17 mouse cellular contexts compared by ENCODE assay signal in the genomic region with DNA sequence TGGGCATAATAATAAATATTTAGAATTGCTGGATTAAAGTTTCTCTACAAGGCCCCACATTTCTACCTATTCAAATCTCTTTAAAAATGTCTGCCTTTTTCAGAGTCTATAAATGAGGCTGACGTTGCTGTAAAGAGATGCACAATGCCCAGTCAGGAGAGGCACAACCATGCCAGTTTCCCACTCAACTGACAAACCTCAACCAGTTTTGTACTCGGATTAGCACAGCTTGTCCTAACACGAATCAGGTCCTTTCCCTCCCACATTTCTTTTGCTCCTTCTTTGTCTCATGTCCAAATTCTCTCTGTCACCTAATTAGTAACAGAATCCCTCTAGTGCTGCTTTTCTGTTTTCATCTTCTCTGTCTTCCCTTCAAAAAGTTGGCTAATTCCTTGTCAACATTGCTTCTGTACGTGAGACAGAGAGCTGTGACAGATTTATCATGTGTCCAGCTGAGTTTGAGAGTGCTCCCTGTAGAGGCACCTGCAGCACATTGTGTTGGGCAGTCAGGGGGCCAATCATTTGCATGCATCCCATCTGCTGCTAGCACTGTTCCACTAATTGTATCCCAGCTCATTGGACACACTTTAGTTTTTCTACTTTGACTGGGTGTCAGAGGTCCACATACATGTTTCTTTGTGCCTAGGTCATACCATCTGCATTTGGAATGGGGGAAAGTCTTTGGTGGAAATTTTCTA.
DNase-seq lines count a peak whose midpoint lies in the region; ATAC-seq lines count a peak whose summit lies in the region.
"Had no signal": no experiment of that assay in that cellular context is flagged by ENCODE, and none has a peak within 500 bp of the region (broad histone marks: within the 10 kb centered on the region; RNA-seq: fewer than 3 reads in every experiment).

No protein-coding gene starts in this region.

- no peak overlapping the region for H3K4me3 ChIP-seq in hindbrain, embryonic 10.5 days
- no peak overlapping the region for H3K4me3 ChIP-seq in midbrain, embryonic 14.5 days (replicated peaks; ENCODE audit: low read depth, low read length)
- H3K4me3 ChIP-seq: heart, embryonic 15.5 days; stomach, embryonic 15.5 days had no signal

- H3K4me1 ChIP-seq in hindbrain, embryonic 10.5 days (replicated peaks): no peaks in the 10 kb centered on the region
- H3K4me1 ChIP-seq in midbrain, embryonic 14.5 days (ENCODE audit: control insufficient read depth, insufficient read depth, low read length): no peaks in the 10 kb centered on the region
- H3K4me1 ChIP-seq: heart, embryonic 15.5 days; stomach, embryonic 15.5 days had no signal

- no peaks in the 10 kb centered on the region for H3K36me3 ChIP-seq in hindbrain, embryonic 10.5 days
- H3K36me3 ChIP-seq in midbrain, embryonic 14.5 days (ENCODE audit: control insufficient read depth, insufficient read depth, low read length): no peaks in the 10 kb centered on the region
- H3K36me3 ChIP-seq: heart, embryonic 15.5 days; stomach, embryonic 15.5 days had no signal

- no peaks in the 10 kb centered on the region for H3K27me3 ChIP-seq in hindbrain, embryonic 10.5 days (ENCODE audit: insufficient read depth, poor library complexity, severe bottlenecking)
- H3K27me3 ChIP-seq in midbrain, embryonic 14.5 days (ENCODE audit: control insufficient read depth, insufficient read depth, low read length): no peaks in the 10 kb centered on the region
- H3K27me3 ChIP-seq: heart, embryonic 15.5 days; Patski; stomach, embryonic 15.5 days had no signal

- no peak overlapping the region for H3K27ac ChIP-seq in hindbrain, embryonic 10.5 days
- H3K27ac ChIP-seq in midbrain, embryonic 14.5 days (replicated peaks; ENCODE audit: low read depth, low read length): no peak overlapping the region
- H3K27ac ChIP-seq: heart, embryonic 15.5 days; kidney, postnatal 0 days; stomach, embryonic 15.5 days had no signal

- peak; percentile 8 for DNase-seq in embryo, embryonic 10 days (ENCODE audit: low spot score)
- DNase-seq in embryo, embryonic 9.5 days (ENCODE audit: extremely low spot score): no peak
- peak; percentile 6 for DNase-seq in brain, adult 2 months (ENCODE audit: low read depth, low spot score)
- DNase-seq in hindbrain, embryonic 10.5 days (ENCODE audit: low spot score): peak; percentile 7
- DNase-seq in midbrain, embryonic 14.5 days: peak; percentile 19
- DNase-seq in kidney, adult 18-20 months: no peak
- no peak for DNase-seq in thymus, postnatal 25 days
- DNase-seq: cerebellum, adult 2 months; right cerebral cortex, postnatal 4 days; thymus, postnatal 14 days had no signal

- peak; percentile 78 for ATAC-seq in midbrain, embryonic 14.5 days (ENCODE audit: low FRiP score, low TSS enrichment)
- no peak for ATAC-seq in megakaryocyte-erythroid progenitor cell, adult 5-6 weeks (replicated peaks; ENCODE audit: low FRiP score, low TSS enrichment, poor library complexity, severe bottlenecking)
- ATAC-seq: inflammation-experienced regulatory T-cells, adult 6 months; Patski had no signal

- no peaks in the 10 kb centered on the region for H3K9me3 ChIP-seq in hindbrain, embryonic 10.5 days
- H3K9me3 ChIP-seq in midbrain, embryonic 14.5 days (ENCODE audit: control insufficient read depth, low read length): no peaks in the 10 kb centered on the region
- H3K9me3 ChIP-seq: heart, embryonic 15.5 days; stomach, embryonic 15.5 days had no signal

- H3K4me2 ChIP-seq in midbrain, embryonic 14.5 days (ENCODE audit: low read length): no peak overlapping the region
- H3K4me2 ChIP-seq: heart, embryonic 15.5 days; liver, embryonic 11.5 days; stomach, embryonic 15.5 days had no signal

- 24% methylated on average over 4 of the region's 4 CpGs for WGBS in hindbrain, embryonic 10.5 days
- WGBS in midbrain, embryonic 14.5 days: 15% methylated on average over 4 of the region's 4 CpGs

- no peak overlapping the region for H3K9ac ChIP-seq in midbrain, embryonic 14.5 days (replicated peaks; ENCODE audit: low read length)
- H3K9ac ChIP-seq: heart, embryonic 15.5 days; stomach, embryonic 15.5 days had no signal

Comparison
In these comparisons a context has a peak if more than half of its experiments do, and no peak if none do; other contexts are left out.
1. DNase-seq: peak in embryo, embryonic 10 days (single experiment), brain, adult 2 months (single experiment), hindbrain, embryonic 10.5 days (single experiment) and midbrain, embryonic 14.5 days (single experiment); none in embryo, embryonic 9.5 days (single experiment), kidney, adult 18-20 months (single experiment) and thymus, postnatal 25 days (single experiment).